Mouse (Mus musculus): ENCODE measurements at regions not wholly inside any gene's neighbourhood (a gene's known extent, or its start where the extent isn't known, plus 50 kb on each side); places are given as distances from the start of the nearest gene placed in this dataset.
A peak's percentile ranks its signal among the peaks of the same experiment; 100 is the strongest.

GRCm38 (mm10) chr4:29034406-29034805 lies 221.5 kb downstream of the Epha7 start:
- 88% methylated on average over 1 of the region's 1 CpGs for WGBS (ENCODE audit: insufficient replicate concordance)
- Histone ChIP-seq H3K4me1 (replicated peaks) (no peaks in the 10 kb centered on the region), H3K36me3 (replicated peaks) (no peaks in the 10 kb centered on the region), H3K9me3 (replicated peaks) (no peaks in the 10 kb centered on the region), H3K9ac (no peak overlapping the region), H3K27me3 (no peaks in the 10 kb centered on the region), H3K27ac (replicated peaks) (no peak overlapping the region), H3K4me3 (replicated peaks) (no peak overlapping the region), H3K4me2 (no peak overlapping the region)
- no peak for ATAC-seq (ENCODE audit: insufficient read depth)

- no peak overlapping the region for H3K27ac ChIP-seq (replicated peaks)
- H3K9me3 ChIP-seq (replicated peaks), result no peaks in the 10 kb centered on the region
- 39% methylated on average over 1 of the region's 1 CpGs for WGBS (ENCODE audit: insufficient replicate concordance)
- H3K4me3 ChIP-seq (replicated peaks), result no peak overlapping the region
- H3K4me2 ChIP-seq, result no peak overlapping the region
- no peaks in the 10 kb centered on the region for H3K27me3 ChIP-seq
- ATAC-seq (ENCODE audit: insufficient read depth), result no peak
- H3K9ac ChIP-seq, result no peak overlapping the region
- no peaks in the 10 kb centered on the region for H3K4me1 ChIP-seq (replicated peaks)
- H3K36me3 ChIP-seq (replicated peaks), result no peaks in the 10 kb centered on the region
Observed at GRCm38 (mm10) chr4:29039993-29040392, 227.1 kb downstream of the Epha7 start.

GRCm38 (mm10) chr4:29068678-29069621 lies 256.0 kb downstream of the Epha7 start:
- H3K27ac ChIP-seq (replicated peaks), result no peak overlapping the region
- 78% methylated on average over 12 of the region's 12 CpGs for WGBS (ENCODE audit: insufficient replicate concordance)
- H3K4me1 ChIP-seq (replicated peaks), result no peaks in the 10 kb centered on the region
- H3K9me3 ChIP-seq (replicated peaks), result no peaks in the 10 kb centered on the region
- no peak overlapping the region for H3K9ac ChIP-seq
- no peak overlapping the region for H3K4me3 ChIP-seq (replicated peaks)
- H3K4me2 ChIP-seq, result no peak overlapping the region
- no peaks in the 10 kb centered on the region for H3K36me3 ChIP-seq (replicated peaks)
- no peaks in the 10 kb centered on the region for H3K27me3 ChIP-seq
- ATAC-seq (ENCODE audit: insufficient read depth), result no peak

GRCm38 (mm10) chr4:29074204-29074603 lies 261.3 kb downstream of the Epha7 start:
- Histone ChIP-seq H3K27me3 (no peaks in the 10 kb centered on the region), H3K4me3 (replicated peaks) (no peak overlapping the region), H3K9me3 (replicated peaks) (no peaks in the 10 kb centered on the region), H3K9ac (no peak overlapping the region), H3K4me2 (no peak overlapping the region), H3K27ac (replicated peaks) (no peak overlapping the region), H3K4me1 (replicated peaks) (no peaks in the 10 kb centered on the region), H3K36me3 (replicated peaks) (no peaks in the 10 kb centered on the region)
- ATAC-seq (ENCODE audit: insufficient read depth), result 0 out of 2 replicates have a peak, but pooled peaks have one; percentile 47

- Histone ChIP-seq H3K4me2 (no peak overlapping the region), H3K36me3 (replicated peaks) (no peaks in the 10 kb centered on the region), H3K27ac (replicated peaks) (no peak overlapping the region), H3K4me3 (replicated peaks) (no peak overlapping the region), H3K4me1 (replicated peaks) (no peaks in the 10 kb centered on the region), H3K9ac (no peak overlapping the region), H3K9me3 (replicated peaks) (no peaks in the 10 kb centered on the region), H3K27me3 (no peaks in the 10 kb centered on the region)
- 31% methylated on average over 3 of the region's 3 CpGs for WGBS (ENCODE audit: insufficient replicate concordance)
- ATAC-seq (ENCODE audit: insufficient read depth), result no peak
Observed at GRCm38 (mm10) chr4:29074851-29075250, 261.9 kb downstream of the Epha7 start.

GRCm38 (mm10) chr4:29076683-29077082 lies 263.8 kb downstream of the Epha7 start:
- Histone ChIP-seq H3K4me3 (replicated peaks) (no peak overlapping the region), H3K4me1 (replicated peaks) (no peaks in the 10 kb centered on the region), H3K36me3 (replicated peaks) (no peaks in the 10 kb centered on the region), H3K4me2 (no peak overlapping the region), H3K9me3 (replicated peaks) (no peaks in the 10 kb centered on the region), H3K27me3 (no peaks in the 10 kb centered on the region), H3K27ac (replicated peaks) (no peak overlapping the region), H3K9ac (no peak overlapping the region)
- WGBS (ENCODE audit: insufficient replicate concordance), result 29% methylated on average over 3 of the region's 3 CpGs
- ATAC-seq (ENCODE audit: insufficient read depth), result no peak

- Histone ChIP-seq H3K4me3 (replicated peaks) (no peak overlapping the region), H3K9ac (no peak overlapping the region), H3K36me3 (replicated peaks) (no peaks in the 10 kb centered on the region), H3K27me3 (no peaks in the 10 kb centered on the region), H3K4me2 (no peak overlapping the region), H3K27ac (replicated peaks) (no peak overlapping the region), H3K9me3 (replicated peaks) (no peaks in the 10 kb centered on the region), H3K4me1 (replicated peaks) (no peaks in the 10 kb centered on the region)
- ATAC-seq (ENCODE audit: insufficient read depth), result no peak
- WGBS (ENCODE audit: insufficient replicate concordance), result 81% methylated on average over 3 of the region's 3 CpGs
Observed at GRCm38 (mm10) chr4:29078391-29078790, 265.5 kb downstream of the Epha7 start.

- no peaks in the 10 kb centered on the region for H3K9me3 ChIP-seq (replicated peaks)
- no peaks in the 10 kb centered on the region for H3K27me3 ChIP-seq
- no peak overlapping the region for H3K4me3 ChIP-seq (replicated peaks)
- ATAC-seq (ENCODE audit: insufficient read depth), result no peak
- H3K9ac ChIP-seq, result no peak overlapping the region
- 48% methylated on average over 5 of the region's 5 CpGs for WGBS (ENCODE audit: insufficient replicate concordance)
- H3K4me1 ChIP-seq (replicated peaks), result no peaks in the 10 kb centered on the region
- H3K4me2 ChIP-seq, result no peak overlapping the region
- H3K36me3 ChIP-seq (replicated peaks), result no peaks in the 10 kb centered on the region
- H3K27ac ChIP-seq (replicated peaks), result no peak overlapping the region
Observed at GRCm38 (mm10) chr4:29083545-29084290, 270.8 kb downstream of the Epha7 start.

GRCm38 (mm10) chr4:29090949-29091348 lies 278.0 kb downstream of the Epha7 start:
- 48% methylated on average over 4 of the region's 4 CpGs for WGBS (ENCODE audit: insufficient replicate concordance)

GRCm38 (mm10) chr4:29091495-29092211 lies 278.7 kb downstream of the Epha7 start:
- Histone ChIP-seq H3K27ac (replicated peaks) (no peak overlapping the region), H3K4me3 (replicated peaks) (no peak overlapping the region), H3K36me3 (replicated peaks) (no peaks in the 10 kb centered on the region), H3K9me3 (replicated peaks) (no peaks in the 10 kb centered on the region), H3K4me2 (no peak overlapping the region), H3K4me1 (replicated peaks) (no peaks in the 10 kb centered on the region), H3K27me3 (no peaks in the 10 kb centered on the region), H3K9ac (no peak overlapping the region)
- ATAC-seq (ENCODE audit: insufficient read depth), result no peak
- 62% methylated on average over 5 of the region's 5 CpGs for WGBS (ENCODE audit: insufficient replicate concordance)

More at GRCm38 (mm10) chr4:29090949-29091348, 278.0 kb downstream of the Epha7 start:
- Histone ChIP-seq H3K9ac (no peak overlapping the region), H3K4me3 (replicated peaks) (no peak overlapping the region), H3K4me1 (replicated peaks) (no peaks in the 10 kb centered on the region), H3K9me3 (replicated peaks) (no peaks in the 10 kb centered on the region), H3K27ac (replicated peaks) (no peak overlapping the region), H3K27me3 (no peaks in the 10 kb centered on the region), H3K36me3 (replicated peaks) (no peaks in the 10 kb centered on the region), H3K4me2 (no peak overlapping the region)
- no peak for ATAC-seq (ENCODE audit: insufficient read depth)

- Histone ChIP-seq H3K36me3 (replicated peaks) (no peaks in the 10 kb centered on the region), H3K27me3 (no peaks in the 10 kb centered on the region), H3K9ac (no peak overlapping the region), H3K4me3 (replicated peaks) (no peak overlapping the region), H3K4me1 (replicated peaks) (no peaks in the 10 kb centered on the region), H3K9me3 (replicated peaks) (no peaks in the 10 kb centered on the region), H3K4me2 (no peak overlapping the region), H3K27ac (replicated peaks) (no peak overlapping the region)
- no peak for ATAC-seq (ENCODE audit: insufficient read depth)
- WGBS (ENCODE audit: insufficient replicate concordance), result 53% methylated on average over 2 of the region's 2 CpGs
Observed at GRCm38 (mm10) chr4:29102373-29102772, 289.4 kb downstream of the Epha7 start.

Data from liver, embryonic 15.5 days (tissue).